Mouse (Mus musculus): ENCODE measurements around the gene Brox. TPM values are rescaled to one million over a fixed set of nuclear protein-coding genes. Genes with fewer than 3 reads are reported as not detected.

Gene Brox
- polyA plus RNA-seq, 1 experiment, result 19.8 TPM

GRCm38 (mm10) chr1:183297886-183298489, 919 bp upstream of the Brox start:
- no peaks in the 10 kb centered on the region for H3K4me1 ChIP-seq (ENCODE audit: control insufficient read depth, insufficient read depth, low read length)
- peak overlapping the region; percentile 83 for H3K4me3 ChIP-seq (ENCODE audit: insufficient read depth, low read depth, low read length)
- no peaks in the 10 kb centered on the region; the same call in 1 of the 2 replicates for H3K36me3 ChIP-seq (ENCODE audit: control insufficient read depth, insufficient read depth, low read length)
- no peaks in the 10 kb centered on the region for H3K27me3 ChIP-seq (replicated peaks; ENCODE audit: control insufficient read depth, insufficient read depth, low read length)
- peak; percentile 57 for DNase-seq
- peak overlapping the region; percentile 12; the same call in 1 of the 2 replicates for H3K27ac ChIP-seq (ENCODE audit: insufficient read depth, low read depth, low read length)
- WGBS, result 1% methylated on average over 20 of the region's 20 CpGs
- TF ChIP-seq CTCF (conservative IDR thresholded peaks at IDR 0.05; ENCODE audit: insufficient read depth, insufficient read length, low read depth, low read length) (no peak), POLR2A (IDR thresholded peaks at IDR 0.05; ENCODE audit: low read depth, low read length) (no peak)

- no peak for DNase-seq
Observed at GRCm38 (mm10) chr1:183297473-183297885, 410 bp upstream of the Brox start.

GRCm38 (mm10) chr1:183296465-183296864, 604 bp downstream of the Brox start, which contains the start of gene Aida:
Gene Aida, plus strand, starts transcription at chr1:183296590.
- H3K36me3 ChIP-seq (ENCODE audit: control insufficient read depth, insufficient read depth, low read length), result no peaks in the 10 kb centered on the region; the same call in 1 of the 2 replicates
- peak within 1 kb of the TSS; percentile 83 for H3K4me3 ChIP-seq (ENCODE audit: insufficient read depth, low read depth, low read length)
- no peaks in the 10 kb centered on the region for H3K4me1 ChIP-seq (ENCODE audit: control insufficient read depth, insufficient read depth, low read length)
- no peaks in the 10 kb centered on the region for H3K27me3 ChIP-seq (replicated peaks; ENCODE audit: control insufficient read depth, insufficient read depth, low read length)
- DNase-seq, result no peak
- peak within 1 kb of the TSS; percentile 94 for H3K27ac ChIP-seq (ENCODE audit: insufficient read depth, low read depth, low read length)
- TF ChIP-seq CTCF (conservative IDR thresholded peaks at IDR 0.05; ENCODE audit: insufficient read depth, insufficient read length, low read depth, low read length) (no peak), POLR2A (IDR thresholded peaks at IDR 0.05; ENCODE audit: low read depth, low read length) (no peak)
- WGBS, result under 1% methylated on average over 26 of the region's 26 CpGs

More at GRCm38 (mm10) chr1:183297473-183297885, 410 bp upstream of the Brox start:
- H3K27me3 ChIP-seq (replicated peaks; ENCODE audit: control insufficient read depth, insufficient read depth, low read length), result no peaks in the 10 kb centered on the region
- H3K36me3 ChIP-seq (ENCODE audit: control insufficient read depth, insufficient read depth, low read length), result no peaks in the 10 kb centered on the region; the same call in 1 of the 2 replicates
- TF ChIP-seq CTCF (conservative IDR thresholded peaks at IDR 0.05; ENCODE audit: insufficient read depth, insufficient read length, low read depth, low read length) (no peak), POLR2A (IDR thresholded peaks at IDR 0.05; ENCODE audit: low read depth, low read length) (no peak)
- H3K4me1 ChIP-seq (ENCODE audit: control insufficient read depth, insufficient read depth, low read length), result no peaks in the 10 kb centered on the region
- under 1% methylated on average over 30 of the region's 30 CpGs for WGBS
- peak overlapping the region; percentile 83 for H3K4me3 ChIP-seq (ENCODE audit: insufficient read depth, low read depth, low read length)
- H3K27ac ChIP-seq (ENCODE audit: insufficient read depth, low read depth, low read length), result peak overlapping the region; percentile 12; the same call in 1 of the 2 replicates

DNA sequence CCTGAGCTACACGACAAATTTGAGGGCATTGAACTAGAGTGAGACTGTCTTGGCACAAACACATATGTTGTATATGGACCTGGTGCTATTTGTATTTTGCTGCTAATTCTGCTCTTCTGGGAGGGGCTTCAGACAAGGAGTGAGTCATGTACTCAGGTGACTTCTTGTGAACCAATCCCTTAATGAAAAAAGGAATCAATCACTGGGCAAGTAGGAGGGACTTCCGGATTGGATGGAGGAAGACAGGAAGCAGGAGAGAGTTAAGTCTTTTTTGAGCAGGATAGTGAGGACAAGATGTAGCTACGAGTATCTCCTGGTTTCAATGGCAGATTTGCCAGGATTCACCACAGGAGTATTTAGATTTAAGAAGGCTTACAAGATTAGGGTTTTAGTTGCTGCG, 7.5 kb downstream of the Brox start:
- Histone ChIP-seq H3K27me3 (replicated peaks; ENCODE audit: control insufficient read depth, insufficient read depth, low read length) (no peaks in the 10 kb centered on the region), H3K27ac (ENCODE audit: insufficient read depth, low read depth, low read length) (no peak overlapping the region), H3K36me3 (ENCODE audit: control insufficient read depth, insufficient read depth, low read length) (peaks cover 8% of the 10 kb centered on the region), H3K4me1 (ENCODE audit: control insufficient read depth, insufficient read depth, low read length) (no peaks in the 10 kb centered on the region), H3K4me3 (ENCODE audit: insufficient read depth, low read depth, low read length) (no peak overlapping the region)
- 91% methylated on average over 4 of the region's 4 CpGs for WGBS
- TF ChIP-seq POLR2A (IDR thresholded peaks at IDR 0.05; ENCODE audit: low read depth, low read length) (no peak), CTCF (conservative IDR thresholded peaks at IDR 0.05; ENCODE audit: insufficient read depth, insufficient read length, low read depth, low read length) (no peak)
- no peak for DNase-seq

- TF ChIP-seq POLR2A (IDR thresholded peaks at IDR 0.05; ENCODE audit: low read depth, low read length) (no peak), CTCF (conservative IDR thresholded peaks at IDR 0.05; ENCODE audit: insufficient read depth, insufficient read length, low read depth, low read length) (no peak)
- Histone ChIP-seq H3K4me3 (ENCODE audit: insufficient read depth, low read depth, low read length) (no peak overlapping the region), H3K27ac (ENCODE audit: insufficient read depth, low read depth, low read length) (no peak overlapping the region), H3K4me1 (ENCODE audit: control insufficient read depth, insufficient read depth, low read length) (no peaks in the 10 kb centered on the region), H3K36me3 (ENCODE audit: control insufficient read depth, insufficient read depth, low read length) (peaks cover 9% of the 10 kb centered on the region), H3K27me3 (replicated peaks; ENCODE audit: control insufficient read depth, insufficient read depth, low read length) (no peaks in the 10 kb centered on the region)
- no peak for DNase-seq
- WGBS, result 55% methylated on average over 3 of the region's 3 CpGs
Observed at GRCm38 (mm10) chr1:183288351-183288750, 8.7 kb downstream of the Brox start.

DNA sequence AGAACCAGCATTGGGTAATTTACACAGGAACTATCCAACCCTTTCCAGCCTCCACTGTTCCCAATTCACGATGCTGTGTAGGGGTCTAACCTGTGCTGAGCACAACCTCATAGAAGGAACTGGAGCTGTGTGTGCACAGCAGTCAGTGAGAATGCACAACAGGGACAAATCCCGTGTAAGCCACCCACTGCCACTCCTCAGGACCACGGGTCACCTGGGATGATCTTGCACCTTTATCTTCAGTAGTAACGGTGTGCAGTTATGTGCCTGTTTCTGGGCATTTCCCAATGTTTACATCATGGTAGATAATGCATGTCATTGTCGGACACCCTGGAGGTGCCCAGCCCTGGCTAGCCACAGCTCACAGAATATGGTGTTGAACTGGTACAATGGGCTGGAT, 21.3 kb downstream of the Brox start:
- Histone ChIP-seq H3K36me3 (ENCODE audit: control insufficient read depth, insufficient read depth, low read length) (peaks cover 3% of the 10 kb centered on the region), H3K27ac (ENCODE audit: insufficient read depth, low read depth, low read length) (no peak overlapping the region), H3K27me3 (replicated peaks; ENCODE audit: control insufficient read depth, insufficient read depth, low read length) (no peaks in the 10 kb centered on the region), H3K4me1 (ENCODE audit: control insufficient read depth, insufficient read depth, low read length) (no peaks in the 10 kb centered on the region; the same call in 1 of the 2 replicates), H3K4me3 (ENCODE audit: insufficient read depth, low read depth, low read length) (no peak overlapping the region)
- 75% methylated on average over 5 of the region's 5 CpGs for WGBS
- no peak for DNase-seq
- TF ChIP-seq CTCF (conservative IDR thresholded peaks at IDR 0.05; ENCODE audit: insufficient read depth, insufficient read length, low read depth, low read length) (no peak), POLR2A (IDR thresholded peaks at IDR 0.05; ENCODE audit: low read depth, low read length) (no peak)

GRCm38 (mm10) chr1:183274385-183274784, 22.7 kb downstream of the Brox start:
- TF ChIP-seq POLR2A (IDR thresholded peaks at IDR 0.05; ENCODE audit: low read depth, low read length), result no peak
- no peak; the same call in 1 of the 2 replicates for TF ChIP-seq CTCF (conservative IDR thresholded peaks at IDR 0.05; ENCODE audit: insufficient read depth, insufficient read length, low read depth, low read length)
- H3K27me3 ChIP-seq (replicated peaks; ENCODE audit: control insufficient read depth, insufficient read depth, low read length), result no peaks in the 10 kb centered on the region
- H3K4me1 ChIP-seq (ENCODE audit: control insufficient read depth, insufficient read depth, low read length), result no peaks in the 10 kb centered on the region; the same call in 1 of the 2 replicates
- H3K4me3 ChIP-seq (ENCODE audit: insufficient read depth, low read depth, low read length), result no peak overlapping the region
- 32% methylated on average over 3 of the region's 3 CpGs for WGBS
- DNase-seq, result peak; percentile 87
- no peak overlapping the region for H3K27ac ChIP-seq (ENCODE audit: insufficient read depth, low read depth, low read length)
- H3K36me3 ChIP-seq (ENCODE audit: control insufficient read depth, insufficient read depth, low read length), result peaks cover 3% of the 10 kb centered on the region; the same call in 1 of the 2 replicates

All from kidney, adult 2 months (tissue).